Mouse (Mus musculus) embryonic stem cell, embryonic (primary cell): ENCODE data around the gene Vsig1.

Source experiments
- CTCF ChIA-PET, 4 experiments: fragments of 300-600 bp in 2 of 4; fragments of 350-600 bp in 2 of 4; sonication (Branson Sonifier 250); formaldehyde crosslinking; loops; one replicate each; lab custom pipeline; 2022; ENCODE audit warnings: inconsistent platforms in 2 of 4; lab: Charles Lee
- POLR2A ChIA-PET, 4 experiments: fragments of 300-600 bp in 2 of 4; fragments of 350-600 bp in 2 of 4; sonication (Branson Sonifier 250); formaldehyde crosslinking; loops; one replicate each; lab custom pipeline; 2022; ENCODE audit warnings: antibody characterized with exemption in 4 of 4, inconsistent platforms in 1 of 4; lab: Charles Lee

The Vsig1 gene

GRCm38 (mm10) chrX:140907360-140907759 is at the start of gene Vsig1:
Vsig1 (plus strand) TSS chrX:140907608.
- ChIA-PET POLR2A (no interaction called here), CTCF (no interaction called here)

GRCm38 (mm10) chrX:140862760-140863159 is 44.6 kb upstream of the Vsig1 start:
- ChIA-PET CTCF (interaction anchor here in 1 of 4 experiments (0.6 kb wide), 1 partner anchor 249 kb away, joined by 3 read pairs; no protein-coding TSS in a partner anchor), POLR2A (no interaction called here)

DNA sequence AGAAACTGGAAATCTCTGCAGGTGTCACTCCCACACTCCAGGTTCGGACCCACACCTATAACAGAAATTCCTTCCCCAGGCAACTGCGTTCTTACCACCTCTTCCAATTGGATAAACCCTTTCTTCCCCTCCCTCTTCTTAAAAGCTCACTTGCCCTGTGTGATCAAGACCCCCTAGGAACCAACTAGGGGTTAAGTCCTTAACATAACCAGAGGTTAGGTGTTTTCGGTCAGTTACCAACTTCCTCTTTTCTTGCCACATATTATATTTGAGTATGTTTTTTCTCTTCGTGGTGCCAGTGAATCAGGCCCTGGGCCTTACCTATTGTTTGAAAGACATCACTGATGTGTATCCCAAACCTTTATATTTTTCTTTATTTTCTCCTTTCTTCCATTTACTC is 44.0 kb upstream of the Vsig1 start:
- POLR2A ChIA-PET, result no interaction called here
- CTCF ChIA-PET, result no interaction called here

- POLR2A ChIA-PET, result interaction anchor here in 1 of 4 experiments (0.7 kb wide), 1 partner anchor 203 kb away, joined by 3 read pairs; no protein-coding TSS in a partner anchor
- CTCF ChIA-PET, result no interaction called here
Observed at GRCm38 (mm10) chrX:140887193-140887592, 20.2 kb upstream of the Vsig1 start.

- POLR2A ChIA-PET, result no interaction called here
- CTCF ChIA-PET, result no interaction called here
Observed at GRCm38 (mm10) chrX:140891796-140892195, 15.6 kb upstream of the Vsig1 start.

GRCm38 (mm10) chrX:140903487-140903886 is 3.9 kb upstream of the Vsig1 start:
- POLR2A ChIA-PET, result no interaction called here
- CTCF ChIA-PET, result interaction anchor here in 1 of 4 experiments (0.5 kb wide), 1 partner anchor 134 kb away, joined by 3 read pairs; no protein-coding TSS in a partner anchor

DNA sequence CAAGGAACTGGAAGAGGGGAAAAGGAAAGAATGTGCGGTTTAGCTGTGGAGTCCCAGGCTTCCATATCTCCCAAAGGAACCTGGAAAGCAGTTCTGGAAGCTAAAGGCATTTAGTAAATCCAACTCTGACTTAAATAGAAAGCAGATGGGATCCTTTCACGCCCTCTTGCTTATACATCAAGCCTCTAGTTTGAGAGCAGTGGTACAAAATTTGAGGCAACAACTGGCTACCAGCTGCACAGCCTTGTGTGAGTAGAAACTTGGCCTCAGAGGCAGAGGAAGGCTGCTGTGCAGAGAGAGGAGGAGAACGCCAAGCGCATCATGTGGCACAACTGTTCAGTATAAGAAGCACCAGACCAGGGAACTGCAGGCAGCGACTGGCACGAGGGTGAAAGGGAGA is 13.9 kb downstream of the Vsig1 start:
- ChIA-PET CTCF (no interaction called here), POLR2A (no interaction called here)

DNA sequence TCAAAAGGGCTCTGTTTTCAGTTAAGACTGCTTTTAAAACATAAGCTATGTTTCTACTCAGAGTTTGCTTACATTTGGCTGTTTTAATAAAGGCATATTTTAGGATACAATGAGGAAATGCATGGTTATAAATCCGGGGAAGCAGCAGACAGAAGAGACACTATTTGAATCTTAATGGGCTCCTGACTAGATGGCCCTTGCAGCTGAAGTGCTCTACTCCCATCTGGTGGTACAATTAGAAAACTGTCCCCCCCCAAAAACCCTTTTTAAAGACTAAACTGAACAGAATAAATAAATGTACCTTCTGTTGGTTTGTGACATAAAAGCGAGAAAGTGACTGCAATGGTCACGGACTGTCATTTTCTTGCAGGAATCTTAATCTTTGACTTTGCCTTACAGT is 24.7 kb downstream of the Vsig1 start:
- ChIA-PET CTCF (no interaction called here), POLR2A (no interaction called here)

DNA sequence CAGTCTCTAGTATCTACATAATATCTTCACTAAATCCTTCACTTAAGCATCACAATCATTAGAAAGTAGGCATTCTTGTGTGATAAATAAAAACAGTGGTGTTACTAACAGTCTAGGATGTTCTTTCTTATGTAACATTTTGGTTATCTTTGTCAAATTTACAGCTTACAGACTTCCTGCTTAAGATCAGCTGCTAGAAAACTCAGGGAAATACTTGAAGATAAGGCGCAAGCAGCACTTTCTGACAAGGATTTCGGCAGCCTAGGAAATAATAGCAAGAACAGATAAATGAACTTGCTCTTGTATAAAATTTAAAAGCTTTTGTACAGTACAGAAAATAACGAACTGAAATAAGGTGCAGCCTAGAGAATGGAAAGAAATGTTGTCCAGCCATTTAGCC is 25.9 kb downstream of the Vsig1 start:
- ChIA-PET CTCF (interaction anchor here in 1 of 4 experiments (0.6 kb wide), 1 partner anchor 27 kb away, joined by 4 read pairs; no protein-coding TSS in a partner anchor), POLR2A (no interaction called here)

GRCm38 (mm10) chrX:140936271-140936670 is 28.9 kb downstream of the Vsig1 start:
- CTCF ChIA-PET, result interaction anchor here in 1 of 4 experiments (0.6 kb wide), 1 partner anchor 457 kb away, joined by 3 read pairs; no protein-coding TSS in a partner anchor
- POLR2A ChIA-PET, result interaction anchor here in 2 of 4 experiments (0.6 to 1.9 kb wide), 2 partner anchors 20 to 618 kb away, joined by 3 to 4 read pairs; partner anchors contain the start of genes Atg4a (in 1 of the 2) and Psmd10 (in 1 of the 2)

DNA sequence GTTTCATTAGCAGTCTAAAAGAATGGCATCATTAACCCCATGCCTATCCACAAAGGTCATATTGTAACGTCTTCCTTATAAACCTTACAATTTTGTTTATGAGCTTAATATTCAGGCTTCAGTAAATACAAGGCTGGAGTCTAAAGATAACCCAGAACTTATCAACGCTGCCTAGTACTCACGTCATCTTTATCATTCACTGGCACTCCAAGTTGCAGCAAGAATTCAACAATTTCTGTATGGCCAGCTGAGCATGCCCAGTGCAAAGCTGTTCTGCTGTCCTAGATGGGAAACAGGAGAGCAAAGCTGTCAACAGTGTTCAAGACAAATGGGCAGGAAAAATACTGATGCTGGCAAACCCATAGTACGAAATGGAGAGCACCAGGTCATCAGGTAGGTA is 46.2 kb downstream of the Vsig1 start:
- ChIA-PET CTCF (interaction anchor here in 1 of 4 experiments (0.6 kb wide), 1 partner anchor 1582 kb away, joined by 4 read pairs; no protein-coding TSS in a partner anchor), POLR2A (no interaction called here)

DNA sequence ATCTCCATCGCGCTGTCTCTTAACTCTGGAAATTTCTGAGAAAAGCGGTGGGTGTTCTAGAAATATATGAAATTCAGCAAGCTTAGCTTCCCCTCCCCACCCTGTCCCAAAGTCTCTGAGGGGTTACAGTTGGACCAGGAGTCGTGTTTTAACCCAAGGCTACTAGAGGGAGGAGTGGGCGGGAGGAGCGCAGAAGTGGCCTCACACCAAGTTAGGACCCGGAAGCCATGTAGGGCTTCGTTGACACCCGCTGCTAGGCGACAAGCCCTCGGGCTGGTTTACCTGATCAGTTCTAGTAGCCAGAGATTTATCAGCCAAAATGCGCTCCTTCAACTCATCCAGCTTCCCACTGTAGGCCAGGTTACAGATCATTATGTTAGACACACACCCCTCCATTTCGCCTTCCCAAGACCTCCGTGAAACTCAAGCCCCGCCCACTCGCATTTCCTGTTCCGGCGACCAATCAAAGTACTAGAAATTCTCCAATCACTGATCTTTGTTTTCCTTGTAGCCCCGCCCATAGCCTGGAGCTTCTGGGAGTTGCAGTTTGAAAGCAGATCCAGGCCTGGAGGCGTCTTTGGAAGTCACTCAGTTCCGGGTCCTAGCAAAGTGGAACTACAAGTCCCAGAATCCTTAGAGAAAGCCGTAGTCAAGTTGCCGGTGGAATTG is 49.0 kb downstream of the Vsig1 start, which contains the start of the genes Psmd10 and Atg4a:
Gene Psmd10 (minus strand): TSS at position 457 of the 669 bp plus-strand sequence.
Gene Atg4a (plus strand): TSS at position 636 of the 669 bp plus-strand sequence.
- ChIA-PET CTCF (interaction anchor here in 2 of 4 experiments (0.9 to 1.0 kb wide), 2 partner anchors 200 kb away, joined by 3 read pairs; no protein-coding TSS in a partner anchor), POLR2A (interaction anchor here in 2 of 4 experiments (0.6 to 1.3 kb wide), 3 partner anchors 9 to 1601 kb away, joined by 3 to 4 read pairs (median 3); no protein-coding TSS in a partner anchor)

- ChIA-PET POLR2A (interaction anchor here in 2 of 4 experiments (0.6 to 1.3 kb wide), 3 partner anchors 9 to 1601 kb away, joined by 3 to 4 read pairs (median 3); no protein-coding TSS in a partner anchor), CTCF (interaction anchor here in 2 of 4 experiments (0.9 to 1.0 kb wide), 2 partner anchors 200 kb away, joined by 3 read pairs; no protein-coding TSS in a partner anchor)
Observed at GRCm38 (mm10) chrX:140956959-140957358, 49.6 kb downstream of the Vsig1 start.

DNA sequence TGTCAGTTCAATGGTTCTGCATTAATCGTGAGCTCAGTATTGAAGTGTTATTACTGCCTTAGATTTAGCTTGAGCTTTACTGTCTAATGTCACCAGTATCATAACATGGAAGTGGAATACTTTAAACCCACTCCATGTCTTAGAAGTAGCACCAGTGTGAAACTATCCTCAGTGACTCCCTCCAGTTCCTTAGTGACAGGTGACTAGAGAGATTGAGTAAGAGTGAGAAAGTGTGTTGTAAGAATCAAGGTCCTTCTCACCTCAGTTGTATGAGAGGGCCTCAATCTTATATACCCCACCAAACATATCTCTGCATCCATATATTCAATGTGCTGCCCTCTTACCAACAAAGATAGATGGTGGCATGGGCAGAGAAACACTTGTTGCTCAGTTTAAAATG is 71.5 kb downstream of the Vsig1 start:
- POLR2A ChIA-PET, result no interaction called here
- CTCF ChIA-PET, result no interaction called here

- ChIA-PET POLR2A (no interaction called here), CTCF (interaction anchor here in 1 of 4 experiments (0.6 kb wide), 1 partner anchor 1353 kb away, joined by 3 read pairs; no protein-coding TSS in a partner anchor)
Observed at GRCm38 (mm10) chrX:140979546-140979945, 72.1 kb downstream of the Vsig1 start.

DNA sequence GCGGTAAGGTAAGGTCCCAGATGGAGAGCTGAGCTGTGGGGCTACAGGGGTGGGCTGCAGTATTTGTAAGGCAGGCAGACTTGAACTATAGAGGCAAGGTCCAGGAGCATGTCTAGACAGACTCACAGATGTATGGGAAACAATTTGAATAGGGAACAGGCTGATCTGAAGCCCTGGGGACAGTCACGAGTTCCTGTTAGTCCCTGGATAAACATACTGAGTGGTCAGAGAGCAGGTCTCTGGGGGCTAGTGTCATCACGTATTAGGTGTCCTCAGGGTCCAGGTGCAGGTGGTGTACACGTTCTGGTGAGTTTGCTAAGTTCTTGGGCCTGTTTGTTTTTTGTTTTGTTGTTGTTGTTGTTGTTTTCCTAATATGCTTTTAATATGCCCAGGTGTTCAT is 72.8 kb downstream of the Vsig1 start:
- POLR2A ChIA-PET, result no interaction called here
- CTCF ChIA-PET, result interaction anchor here in 1 of 4 experiments (0.6 kb wide), 1 partner anchor 1353 kb away, joined by 3 read pairs; no protein-coding TSS in a partner anchor

- ChIA-PET POLR2A (interaction anchor here in 1 of 4 experiments (0.6 kb wide), 1 partner anchor 36 kb away, joined by 3 read pairs; no protein-coding TSS in a partner anchor), CTCF (no interaction called here)
Observed at GRCm38 (mm10) chrX:140983206-140983960, 76.0 kb downstream of the Vsig1 start.

GRCm38 (mm10) chrX:140984795-140985194 is 77.4 kb downstream of the Vsig1 start:
- ChIA-PET POLR2A (no interaction called here), CTCF (no interaction called here)

DNA sequence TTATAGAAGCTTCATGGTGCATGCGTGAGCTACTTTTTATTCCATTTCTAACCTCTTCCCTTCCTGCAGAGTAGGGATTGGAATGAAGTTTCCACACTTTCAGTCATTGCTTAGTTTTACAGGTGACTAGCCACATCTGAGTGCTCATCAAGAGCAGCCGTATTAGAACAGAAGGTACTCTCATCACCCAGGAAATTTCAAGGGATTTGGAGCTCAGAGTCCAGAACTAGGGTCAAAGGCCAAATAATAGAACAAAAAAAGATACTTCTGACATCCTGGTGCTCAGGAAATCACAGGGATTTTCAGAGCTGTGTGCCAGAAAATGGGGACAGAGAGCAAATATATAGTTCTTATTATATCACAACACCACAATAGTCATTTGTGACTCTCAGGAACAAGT is 77.8 kb downstream of the Vsig1 start:
- ChIA-PET POLR2A (no interaction called here), CTCF (no interaction called here)
